Mouse (Mus musculus) gastrocnemius, postnatal 4 days (tissue): ENCODE measurements around the gene Gm20388. TPM values are rescaled to one million over a fixed set of nuclear protein-coding genes. Genes with fewer than 3 reads are reported as not detected.
"Not testable (repeated sequence)": the region's sequence is repeated elsewhere in the genome, so short reads cannot be mapped to it uniquely, and the experiment has no call there.

Experiments used
- DNase-seq, 2 experiments: peaks; one replicate each; pipeline ENCODE4 v3.0.0; 2021 to 2022; ENCODE audit warnings: low spot score in 2 of 2, mixed read lengths in 2 of 2
- total RNA-seq, 2 experiments: library from RNA; stranded (reverse); gene quantifications; 2 replicates each; pipeline ENCODE4 v1.2.3; 2021

The Gm20388 gene
- total RNA-seq, 2 experiments from 2014 or later = 12.8 to 22.8 TPM

GRCm38 (mm10) chr8:123953686-123954085, 4043.0 kb downstream of the Gm20388 start:
- no peak for DNase-seq

DNA sequence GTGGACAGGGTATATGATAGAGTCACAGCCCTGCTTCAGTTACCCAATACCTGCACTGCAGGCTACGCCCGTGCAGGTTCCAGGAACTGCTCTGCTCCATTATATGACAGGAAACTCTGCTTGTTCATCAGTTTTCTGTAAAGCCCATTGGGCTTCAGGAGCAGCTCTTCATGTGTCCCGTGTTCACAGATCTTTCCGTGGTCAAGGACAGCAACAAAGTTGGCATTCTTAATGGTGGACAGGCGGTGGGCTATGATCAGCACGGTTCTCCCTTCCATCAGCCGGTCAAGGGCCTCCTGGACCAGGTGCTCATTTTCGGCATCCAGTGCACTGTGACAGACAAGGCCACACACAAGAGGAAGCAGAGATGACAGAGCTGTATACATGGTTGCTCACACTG, 4043.6 kb downstream of the Gm20388 start:
- DNase-seq = no peak

DNA sequence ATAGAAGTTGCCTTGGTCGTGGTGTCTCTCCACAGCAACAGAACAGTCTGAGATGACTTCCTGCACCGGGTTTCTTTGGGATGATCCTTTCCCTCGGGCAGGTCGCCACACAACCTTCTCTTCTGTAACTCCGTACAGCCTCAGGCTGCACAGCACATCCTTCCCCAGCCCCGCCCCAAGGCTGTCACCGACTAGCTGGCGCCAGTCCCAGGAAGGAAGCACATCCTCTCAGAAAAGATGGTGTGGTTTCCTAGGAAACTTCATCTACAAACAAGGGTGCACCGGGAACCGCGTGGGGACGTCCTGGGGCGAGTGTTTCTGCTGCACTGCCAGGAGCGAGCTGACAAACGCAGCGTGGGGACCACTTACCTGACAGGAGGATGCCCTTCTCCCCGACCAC, 4047.5 kb downstream of the Gm20388 start:
- DNase-seq = no peak

DNA sequence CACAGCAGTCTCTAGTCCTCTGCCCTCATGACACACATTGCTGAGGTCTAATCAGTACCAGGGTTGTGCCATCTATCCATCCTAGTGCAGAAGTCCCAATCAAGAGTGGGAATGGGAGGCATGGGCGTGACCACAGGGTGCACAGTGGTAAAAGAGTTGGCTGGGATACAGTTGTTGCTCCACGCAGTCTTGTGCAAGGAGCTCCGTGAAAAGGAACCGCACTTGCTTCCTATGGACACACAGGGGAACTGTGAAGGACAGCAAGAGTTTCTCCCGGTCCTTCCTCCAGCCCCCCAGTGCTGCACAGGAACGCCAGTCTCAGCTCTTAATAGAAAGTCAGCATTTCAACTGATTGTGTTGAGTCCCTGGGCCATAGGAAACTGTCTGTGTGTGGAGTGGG, 4048.8 kb downstream of the Gm20388 start:
- no peak for DNase-seq

DNA sequence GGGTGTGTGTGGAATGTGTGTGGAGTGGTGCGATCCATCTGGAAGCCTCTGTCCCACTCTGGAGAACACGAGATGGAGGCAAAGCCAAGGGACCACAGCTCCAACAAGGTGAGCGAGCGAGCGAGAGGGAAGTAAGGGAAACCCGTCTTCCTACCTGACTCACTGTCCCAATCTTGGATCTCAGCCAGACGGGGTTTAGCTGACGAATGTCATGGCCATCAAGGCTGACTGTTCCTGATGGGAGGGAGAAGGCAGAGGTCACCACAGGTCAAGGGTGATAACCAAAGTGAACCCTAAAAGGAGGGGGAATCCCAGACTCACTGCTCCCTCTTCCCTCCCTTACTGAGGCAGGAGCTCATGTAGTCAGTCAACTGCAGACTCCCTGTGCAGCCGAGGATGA, 4049.4 kb downstream of the Gm20388 start:
- no peak for DNase-seq

- not testable (repeated sequence) for DNase-seq
Measured at GRCm38 (mm10) chr8:123960556-123960955, 4049.9 kb downstream of the Gm20388 start.

- DNase-seq = no peak
Measured at GRCm38 (mm10) chr8:123961371-123961770, 4050.7 kb downstream of the Gm20388 start.

DNA sequence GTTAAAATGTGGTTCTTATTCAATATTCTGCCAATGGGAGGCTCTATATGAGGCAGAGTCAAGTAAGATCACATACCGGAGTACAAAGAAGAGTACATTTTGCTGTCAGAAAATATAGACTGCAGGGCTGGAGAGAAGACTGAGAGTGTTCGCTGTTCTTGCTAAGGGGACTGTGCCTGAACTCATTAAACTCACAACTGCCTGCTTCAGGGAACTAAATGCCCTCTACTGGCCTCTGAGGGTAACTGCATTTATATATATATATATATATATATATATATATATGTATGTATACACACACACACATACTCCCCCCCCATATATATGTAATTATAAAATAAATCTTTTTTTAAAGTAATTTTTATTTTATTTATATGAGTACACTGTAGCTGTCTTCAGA, 4056.3 kb downstream of the Gm20388 start:
- no peak for DNase-seq

DNA sequence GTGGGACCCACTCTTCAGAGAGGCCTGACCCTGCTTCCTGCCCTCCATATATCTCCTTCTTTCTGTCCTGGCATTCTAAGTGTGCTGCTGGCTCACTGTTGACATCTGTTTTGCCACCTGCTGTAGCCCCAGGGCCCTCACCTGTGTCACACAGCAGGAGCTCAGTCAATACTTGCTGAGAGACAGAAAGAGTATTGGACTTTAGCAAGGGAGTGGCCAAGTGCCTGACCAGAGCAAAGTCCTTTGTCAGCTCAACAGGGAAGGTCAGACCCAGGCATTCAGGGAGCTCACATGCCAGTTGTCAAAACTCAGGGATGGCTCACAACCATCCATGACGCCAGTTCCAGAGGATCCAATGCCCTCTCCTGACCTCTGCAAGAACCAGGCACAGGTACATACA, 4062.9 kb downstream of the Gm20388 start:
- no peak for DNase-seq

- no peak for DNase-seq
Measured at GRCm38 (mm10) chr8:123977499-123977898, 4066.9 kb downstream of the Gm20388 start.

- no peak for DNase-seq
Measured at GRCm38 (mm10) chr8:123978166-123978838, 4067.7 kb downstream of the Gm20388 start.

- DNase-seq = no peak
Measured at GRCm38 (mm10) chr8:123978926-123979325, 4068.3 kb downstream of the Gm20388 start.

DNA sequence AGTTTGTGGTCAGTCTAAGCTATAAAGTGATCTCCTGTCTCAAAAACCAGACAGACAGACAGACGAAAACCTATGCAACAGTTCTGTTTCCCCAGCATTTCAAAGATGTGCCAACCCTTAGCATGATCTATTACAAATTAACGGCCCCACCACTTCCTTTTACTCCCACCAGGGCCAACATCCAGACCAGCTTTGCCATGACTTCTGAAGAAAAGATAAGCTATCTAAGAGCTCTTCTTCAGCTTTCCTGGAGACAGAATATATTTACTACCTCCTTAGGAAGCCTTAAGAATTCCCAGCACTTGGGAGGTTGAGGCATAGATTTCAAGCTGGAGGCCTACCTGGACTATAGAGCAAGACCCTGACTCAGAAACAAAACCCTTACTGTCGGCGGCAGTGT, 4069.6 kb downstream of the Gm20388 start:
- no peak for DNase-seq

DNA sequence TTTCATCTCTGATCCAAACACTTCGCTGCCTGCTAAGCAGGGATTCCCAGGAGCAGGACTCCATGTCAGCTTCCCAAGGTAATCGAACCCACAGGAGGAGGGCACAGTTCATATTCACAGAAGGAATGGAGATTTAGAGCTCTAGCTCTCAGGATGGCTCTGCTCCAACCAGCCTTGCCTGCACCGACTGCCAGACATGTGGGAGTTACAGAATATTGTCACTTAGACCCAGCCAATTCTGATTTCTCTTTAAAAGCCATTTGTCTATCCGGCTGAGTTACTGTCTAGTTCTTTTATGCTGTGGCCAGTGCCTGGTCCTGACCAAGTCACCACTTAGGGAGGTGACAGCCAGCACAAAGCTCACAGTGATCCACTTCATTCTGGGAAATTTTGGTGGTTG, 4071.0 kb downstream of the Gm20388 start:
- no peak for DNase-seq

GRCm38 (mm10) chr8:123982291-123982793, 4071.7 kb downstream of the Gm20388 start:
- peak; percentile 21 to 27 for DNase-seq

- peak; percentile 80 to 88 for DNase-seq
Measured at GRCm38 (mm10) chr8:123982826-123983400, 4072.3 kb downstream of the Gm20388 start, which contains the start of gene Abcb10. Abcb10 (minus strand) TSS chr8:123983122.

DNA sequence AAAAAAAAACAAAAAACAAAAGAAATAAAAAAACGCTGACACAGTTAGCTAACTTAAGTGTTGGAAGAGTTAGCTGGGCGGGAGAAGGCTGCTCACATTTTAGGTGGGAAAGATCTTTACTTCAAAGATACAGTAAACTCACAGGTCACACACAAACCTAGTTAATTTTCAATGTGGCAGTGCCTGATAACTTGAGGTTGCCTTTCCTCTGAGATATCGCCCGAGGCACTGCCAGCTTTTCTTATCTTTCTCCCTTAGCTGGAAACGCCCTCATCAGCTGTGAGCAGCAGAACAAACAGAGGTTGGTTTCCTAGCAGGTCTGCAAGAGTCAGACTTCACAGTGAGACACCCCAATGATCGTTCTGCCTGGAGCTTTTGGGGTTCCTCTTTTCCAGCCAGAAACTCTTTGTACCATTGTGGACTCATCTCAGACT, 4078.0 kb downstream of the Gm20388 start:
- DNase-seq = no peak

DNA sequence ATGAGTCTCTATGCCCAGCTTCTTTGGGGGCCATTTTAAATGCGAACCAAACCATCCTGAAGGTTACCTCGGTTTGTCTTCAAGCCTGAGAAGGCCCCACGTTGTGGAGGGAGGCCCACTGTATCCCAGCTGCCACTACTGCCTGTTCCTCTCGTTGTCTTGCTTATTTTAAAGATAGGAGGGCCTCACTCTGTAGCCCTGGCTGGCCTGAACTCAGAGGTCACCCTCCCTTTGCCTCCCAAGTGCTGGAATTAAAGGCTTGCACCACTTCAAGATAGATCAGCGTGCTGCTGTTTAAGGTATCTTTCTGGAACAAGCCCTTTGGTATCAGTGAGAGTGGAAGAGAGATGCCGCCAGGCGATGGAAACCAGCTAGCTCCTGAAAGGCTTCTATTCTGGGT, 4078.5 kb downstream of the Gm20388 start:
- DNase-seq = no peak

DNA sequence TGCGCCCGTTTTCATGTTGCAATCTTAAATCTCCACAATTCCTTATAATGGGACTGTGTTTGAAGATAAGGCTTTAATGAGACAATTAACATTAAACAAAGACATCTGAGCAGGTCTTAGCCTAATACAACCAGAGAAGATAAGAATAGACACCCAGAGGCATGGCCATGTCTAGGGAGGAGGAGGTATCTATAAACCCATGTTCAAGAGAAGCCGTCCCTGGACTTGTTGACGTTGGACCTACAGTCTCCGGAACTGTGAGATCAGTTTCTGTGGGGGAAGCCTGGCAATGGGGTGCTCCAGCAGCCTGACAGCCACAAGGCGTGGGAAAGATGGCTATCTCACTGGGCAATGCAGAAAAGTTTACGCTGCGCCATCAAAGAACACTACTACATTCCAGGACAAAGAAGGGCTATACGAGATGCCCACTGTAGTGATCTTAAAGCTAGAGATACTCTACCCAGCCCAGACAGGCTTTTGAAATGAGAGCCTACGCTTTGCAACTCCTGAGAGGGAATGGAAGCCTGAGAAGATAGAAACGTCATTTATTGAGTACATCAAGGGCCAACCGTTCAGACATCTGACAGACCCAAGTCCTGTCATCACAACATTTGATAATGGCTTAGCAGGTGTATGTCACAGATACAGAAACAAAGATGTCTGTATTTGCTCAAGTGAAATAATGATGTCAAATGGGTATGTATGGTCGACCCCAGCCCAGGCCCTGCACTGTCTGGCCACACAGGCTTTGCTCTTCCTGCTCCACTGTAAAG, 4079.8 kb downstream of the Gm20388 start:
- DNase-seq = no peak

- DNase-seq = no peak
Measured at GRCm38 (mm10) chr8:123992587-123992986, 4081.9 kb downstream of the Gm20388 start.

DNA sequence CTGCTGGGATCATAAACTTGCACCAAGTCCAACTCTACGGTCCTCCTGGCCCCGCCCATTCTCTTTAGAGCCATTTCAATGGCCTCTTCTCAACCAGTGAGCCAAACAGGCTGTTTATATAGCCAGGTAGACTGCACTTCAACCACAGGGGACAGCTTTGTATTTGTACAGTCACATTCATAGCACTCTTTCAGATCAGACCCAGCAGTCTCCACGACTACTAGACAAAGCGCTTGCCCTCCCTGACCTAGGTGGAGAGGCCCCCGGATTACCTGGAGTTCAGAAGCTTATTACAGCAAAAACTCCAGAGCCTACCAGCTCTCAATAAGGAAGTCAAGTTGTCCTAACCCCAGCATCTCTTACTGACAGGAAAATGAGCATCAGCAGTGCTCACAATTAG, 4083.0 kb downstream of the Gm20388 start:
- DNase-seq = no peak

- DNase-seq = no peak
Measured at GRCm38 (mm10) chr8:123993997-123994396, 4083.4 kb downstream of the Gm20388 start.
